10 mouse cellular contexts compared by ENCODE assay signal in the genomic region with DNA sequence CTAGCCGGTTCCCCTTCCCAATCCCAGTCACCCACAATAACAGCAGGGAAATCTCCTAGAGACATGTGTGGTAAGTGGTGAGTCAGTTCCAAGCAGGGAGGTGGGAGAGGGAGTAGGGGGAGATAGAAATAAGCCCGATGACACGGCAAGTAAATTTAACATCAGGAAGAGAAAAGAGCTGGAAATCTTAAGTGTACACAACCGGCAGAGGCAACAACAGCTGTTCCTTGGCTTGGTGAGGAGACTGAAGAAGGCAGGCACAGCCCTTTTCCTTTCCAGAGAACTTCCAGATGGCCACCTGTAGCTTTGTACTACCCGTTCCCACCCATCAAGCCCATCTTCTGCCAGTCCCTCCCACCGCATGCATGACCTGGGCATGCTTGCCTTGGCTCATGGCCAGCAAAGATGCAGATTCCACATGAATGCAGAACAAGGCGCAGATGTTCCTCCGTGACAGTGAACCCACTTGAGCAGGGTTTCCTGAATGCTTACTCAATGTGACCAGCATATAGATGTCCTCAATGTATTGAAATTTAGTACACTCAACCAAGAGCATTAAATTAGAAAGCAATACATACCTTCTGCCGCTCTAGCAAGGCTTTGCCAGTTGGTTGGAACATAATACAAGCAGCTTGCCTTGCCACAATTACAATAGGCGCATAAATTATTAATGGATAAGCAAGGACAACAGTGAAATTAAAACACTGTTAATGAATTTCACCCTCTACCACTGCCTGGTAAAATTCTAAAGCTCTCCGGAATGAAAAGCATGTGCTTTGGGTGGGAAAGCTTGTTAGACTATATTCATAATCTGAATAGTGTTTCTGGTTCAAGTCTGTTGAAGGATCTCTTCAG.
DNase-seq lines count a peak whose midpoint lies in the region; ATAC-seq and TF ChIP-seq lines count a peak whose summit lies in the region.
"Had no signal": no experiment of that assay in that cellular context is flagged by ENCODE, and none has a peak within 500 bp of the region (broad histone marks: within the 10 kb centered on the region; RNA-seq: fewer than 3 reads in every experiment).

No protein-coding gene starts in this region.

- no peaks in the 10 kb centered on the region for H3K27me3 ChIP-seq in intestine, embryonic 14.5 days (replicated peaks; ENCODE audit: control insufficient read depth, insufficient read depth, low read length)
- no peaks in the 10 kb centered on the region for H3K27me3 ChIP-seq in intestine, postnatal 0 days (replicated peaks; ENCODE audit: control insufficient read depth, insufficient read depth, low read length)
- H3K27me3 ChIP-seq in forebrain, embryonic 16.5 days (replicated peaks; ENCODE audit: control insufficient read depth, insufficient read depth, low read length) = no peaks in the 10 kb centered on the region
- H3K27me3 ChIP-seq: limb, embryonic 15.5 days had no signal

- TF ChIP-seq CTCF in intestine, postnatal 0 days (IDR thresholded peaks at IDR 0.05; ENCODE audit: low read depth) = no peak

- peak; percentile 52 for DNase-seq in intestine, embryonic 14.5 days (ENCODE audit: low spot score)
- peak; percentile 16 to 17 for DNase-seq in layer of hippocampus, adult 8-10 months (ENCODE audit: low spot score in 2 of 2)
- DNase-seq in right cerebral cortex, adult 18-20 months = peak; percentile 54
- DNase-seq in natural killer cell, adult 2 months (ENCODE audit: low spot score in 2 of 2) = no peak
- no peak for DNase-seq in adrenal gland, postnatal 36 days
- DNase-seq in B cell, adult 2 months = no peak
- DNase-seq: adrenal gland, adult 2 months had no signal

- H3K4me2 ChIP-seq in intestine, embryonic 14.5 days (ENCODE audit: low read length) = no peak overlapping the region
- H3K4me2 ChIP-seq in intestine, postnatal 0 days (replicated peaks; ENCODE audit: low read depth) = no peak overlapping the region
- no peak overlapping the region for H3K4me2 ChIP-seq in forebrain, embryonic 16.5 days (ENCODE audit: low read length)
- H3K4me2 ChIP-seq: limb, embryonic 15.5 days had no signal

- H3K9me3 ChIP-seq in intestine, embryonic 14.5 days (ENCODE audit: control insufficient read depth, low read length) = no peaks in the 10 kb centered on the region
- H3K9me3 ChIP-seq in intestine, postnatal 0 days (ENCODE audit: control insufficient read depth) = no peaks in the 10 kb centered on the region
- H3K9me3 ChIP-seq in forebrain, embryonic 16.5 days (ENCODE audit: control insufficient read depth, low read length) = no peaks in the 10 kb centered on the region
- H3K9me3 ChIP-seq: limb, embryonic 15.5 days had no signal

- no peak overlapping the region for H3K27ac ChIP-seq in intestine, embryonic 14.5 days (ENCODE audit: low read depth)
- no peak overlapping the region for H3K27ac ChIP-seq in intestine, postnatal 0 days (ENCODE audit: low read depth, low read length)
- no peak overlapping the region for H3K27ac ChIP-seq in forebrain, embryonic 16.5 days (ENCODE audit: low read length)
- H3K27ac ChIP-seq: limb, embryonic 15.5 days had no signal

- no peaks in the 10 kb centered on the region for H3K36me3 ChIP-seq in intestine, embryonic 14.5 days (ENCODE audit: control insufficient read depth, insufficient read depth, low read length)
- H3K36me3 ChIP-seq in intestine, postnatal 0 days (ENCODE audit: control insufficient read depth, insufficient read depth) = no peaks in the 10 kb centered on the region
- H3K36me3 ChIP-seq in forebrain, embryonic 16.5 days (ENCODE audit: control insufficient read depth, insufficient read depth) = no peaks in the 10 kb centered on the region
- H3K36me3 ChIP-seq: limb, embryonic 15.5 days had no signal

- H3K4me3 ChIP-seq in intestine, embryonic 14.5 days (ENCODE audit: low read depth, low read length) = no peak overlapping the region
- no peak overlapping the region for H3K4me3 ChIP-seq in intestine, postnatal 0 days (ENCODE audit: low read depth, low read length)
- H3K4me3 ChIP-seq in forebrain, embryonic 16.5 days (replicated peaks; ENCODE audit: low read length) = no peak overlapping the region
- H3K4me3 ChIP-seq: limb, embryonic 15.5 days had no signal

- ATAC-seq in intestine, embryonic 14.5 days (replicated peaks; ENCODE audit: low FRiP score, low TSS enrichment, low read depth) = no peak
- no peak for ATAC-seq in intestine, postnatal 0 days
- ATAC-seq in forebrain, embryonic 16.5 days = peak; percentile 88

- no peak overlapping the region for H3K9ac ChIP-seq in intestine, embryonic 14.5 days (ENCODE audit: low read length)
- H3K9ac ChIP-seq in intestine, postnatal 0 days (ENCODE audit: low read depth, low read length) = no peak overlapping the region
- no peak overlapping the region for H3K9ac ChIP-seq in forebrain, embryonic 16.5 days (replicated peaks; ENCODE audit: low read depth, low read length)
- H3K9ac ChIP-seq: limb, embryonic 15.5 days had no signal

- no peaks in the 10 kb centered on the region for H3K4me1 ChIP-seq in intestine, embryonic 14.5 days (replicated peaks; ENCODE audit: control insufficient read depth, insufficient read depth, low read length)
- H3K4me1 ChIP-seq in intestine, postnatal 0 days (replicated peaks; ENCODE audit: control insufficient read depth, insufficient read depth, low read length) = no peaks in the 10 kb centered on the region
- no peaks in the 10 kb centered on the region; the same call in 1 of the 2 replicates for H3K4me1 ChIP-seq in forebrain, embryonic 16.5 days (replicated peaks; ENCODE audit: control insufficient read depth, insufficient read depth, low read length)
- H3K4me1 ChIP-seq: limb, embryonic 15.5 days had no signal

- 58% methylated on average over 11 of the region's 11 CpGs for WGBS in intestine, embryonic 14.5 days
- 66% methylated on average over 11 of the region's 11 CpGs for WGBS in intestine, postnatal 0 days
- 57% methylated on average over 11 of the region's 11 CpGs for WGBS in forebrain, embryonic 16.5 days

Comparison
In these comparisons a context has a peak if more than half of its experiments do, and no peak if none do; other contexts are left out.
1. DNase-seq: peak in intestine, embryonic 14.5 days (single experiment), layer of hippocampus, adult 8-10 months (2 of 2) and right cerebral cortex, adult 18-20 months (single experiment); none in natural killer cell, adult 2 months (0 of 2), adrenal gland, postnatal 36 days (0 of 2) and B cell, adult 2 months (0 of 2).